Mouse (Mus musculus) heart, postnatal 0 days (tissue): ENCODE results near the gene Olfr288. TPM values are rescaled to one million over a fixed set of nuclear protein-coding genes. Genes with fewer than 3 reads are reported as not detected.

Experiments used
- ATAC-seq: fragments of 200-750 bp; cut with Nextera tagmentation; 2 replicates; pipeline ENCODE4 v1.8.0; 2017; ENCODE audit warnings: low read depth, moderate number of reproducible peaks, moderate library complexity; ENCODE audit not compliant: insufficient read depth
- DNase-seq: peaks from one replicate; pipeline ENCODE4 v3.0.0-alpha.2; 2016; ENCODE audit warnings: low spot score
- H3K27ac ChIP-seq: fragments of 300-500 bp; sonication (generic); 2 replicates; pipeline ENCODE4 v1.5.1; 2014; ENCODE audit warnings: low read depth, mild to moderate bottlenecking
- H3K27me3 ChIP-seq: fragments of 300-500 bp; sonication (generic); 2 replicates; pipeline ENCODE4 v1.6.1; 2014; ENCODE audit warnings: low read length, mixed read lengths; ENCODE audit not compliant: control insufficient read depth, insufficient read depth
- H3K36me3 ChIP-seq: fragments of 300-500 bp; sonication (generic); replicated peaks from 2 replicates; pipeline ENCODE4 v1.6.1; 2014; ENCODE audit warnings: low read length, mixed read lengths; ENCODE audit not compliant: control insufficient read depth, insufficient read depth
- H3K4me1 ChIP-seq: fragments of 300-500 bp; sonication (generic); 2 replicates; pipeline ENCODE4 v1.6.1; 2014; ENCODE audit warnings: antibody characterized with exemption; ENCODE audit not compliant: control insufficient read depth, insufficient read depth
- H3K4me2 ChIP-seq: fragments of 300-500 bp; sonication (generic); 2 replicates; pipeline ENCODE4 v1.6.1; 2014; ENCODE audit warnings: low read depth, mild to moderate bottlenecking, low read length, moderate library complexity
- H3K4me3 ChIP-seq: fragments of 300-500 bp; sonication (generic); 2 replicates; pipeline ENCODE4 v1.5.1; 2014; ENCODE audit warnings: low read depth, low read length
- H3K9ac ChIP-seq: fragments of 300-500 bp; sonication (generic); replicated peaks from 2 replicates; pipeline ENCODE4 v1.6.1; 2014; ENCODE audit warnings: low read depth, low read length, mixed read lengths
- H3K9me3 ChIP-seq: fragments of 300-500 bp; sonication (generic); replicated peaks from 2 replicates; pipeline ENCODE4 v1.6.1; 2016; ENCODE audit warnings: low read length; ENCODE audit not compliant: control insufficient read depth
- CTCF ChIP-seq: IDR thresholded peaks from 2 replicates; pipeline ENCODE4 v1.5.1; 2016; ENCODE audit warnings: antibody characterized with exemption, control low read depth, low read depth
- EP300 ChIP-seq: IDR thresholded peaks from 2 replicates; pipeline ENCODE4 v1.6.1; 2016; ENCODE audit warnings: antibody characterized with exemption, low read depth
- WGBS: fragments of 180-500 bp; shearing (Covaris S2); extraction: QIAGEN DNeasy Blood & Tissue Kit; methylation state at CpG from one replicate; pipeline ENCODE4 v1.1.7; 2014; 5-methylcytosine and 5-hydroxymethylcytosine counted together
- polyA plus RNA-seq: library from polyadenylated mRNA; unstranded; fragments of >200 nt; fragmentation: Nextera tagmentation; extraction: Ambion mirVana; gene quantifications from 2 replicates; pipeline ENCODE4 v1.2.1, GENCODE M21; 2015
- total RNA-seq: library from RNA; depleted of rRNA; stranded (reverse); fragments of >200 nt; gene quantifications from 2 replicates; pipeline ENCODE4 v1.2.3, GENCODE M21; 2014; ENCODE audit warnings: low replicate concordance; rRNA removed

Olfr288 gene
- total RNA-seq, result not detected in 2 replicates
- not detected in 2 replicates for polyA plus RNA-seq

DNA sequence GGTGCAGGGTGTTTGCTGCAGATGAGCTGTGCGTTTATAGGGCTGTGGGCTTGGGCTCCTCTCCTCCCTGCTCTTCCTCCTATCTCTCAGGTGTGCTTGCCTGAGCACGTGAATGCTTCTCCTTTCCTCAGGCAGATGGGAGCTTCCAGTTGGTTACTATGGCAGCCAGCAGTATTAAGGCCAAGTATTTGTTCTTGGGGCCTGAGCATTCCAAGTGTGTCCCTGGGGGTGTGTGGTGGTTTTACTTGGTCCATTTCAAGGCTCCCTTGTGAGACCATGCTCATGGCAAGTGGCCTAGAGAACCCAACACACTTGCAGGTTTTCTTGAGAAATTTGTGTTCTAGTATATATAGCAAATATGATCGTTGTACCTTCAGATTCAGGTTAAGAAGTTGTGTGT lies at the start of gene Olfr288:
TSS of gene Olfr288 (minus strand) at position 101 of the 400 bp plus-strand sequence.
- no peak within 1 kb of the TSS for H3K4me2 ChIP-seq
- no peak within 1 kb of the TSS for H3K4me3 ChIP-seq
- no peaks in the 10 kb centered on the region for H3K27me3 ChIP-seq
- WGBS, result 63% methylated on average over 3 of the region's 3 CpGs
- H3K27ac ChIP-seq, result no peak within 1 kb of the TSS
- no peak for TF ChIP-seq EP300
- TF ChIP-seq CTCF, result no peak
- no peaks in the 10 kb centered on the region for H3K36me3 ChIP-seq
- DNase-seq (no peak), ATAC-seq (no peak)
- no peak within 1 kb of the TSS for H3K9ac ChIP-seq
- H3K9me3 ChIP-seq, result 0 out of 2 replicates have a peak, but pooled peaks cover 2% of the 10 kb centered on the region
- H3K4me1 ChIP-seq, result no peaks in the 10 kb centered on the region

- DNase-seq, result no peak
- Histone ChIP-seq H3K9me3 (no peaks in the 10 kb centered on the region), H3K27me3 (no peaks in the 10 kb centered on the region), H3K4me1 (no peaks in the 10 kb centered on the region), H3K9ac (no peak overlapping the region), H3K36me3 (no peaks in the 10 kb centered on the region), H3K4me3 (no peak overlapping the region), H3K27ac (no peak overlapping the region), H3K4me2 (no peak overlapping the region)
- WGBS, result 78% methylated on average over 4 of the region's 4 CpGs
- no peak for TF ChIP-seq CTCF
- no peak for TF ChIP-seq EP300
- no peak for ATAC-seq
These were observed 40.1 kb upstream of the Olfr288 start for GRCm38 (mm10) chr15:98235442-98235841.

GRCm38 (mm10) chr15:98234350-98234749 lies 39.0 kb upstream of the Olfr288 start, which contains the start of gene Olfr286:
TSS of gene Olfr286 (minus strand) at chr15:98234450.
- WGBS, result 78% methylated on average over 4 of the region's 4 CpGs
- no peak for DNase-seq
- TF ChIP-seq EP300, result no peak
- no peak for TF ChIP-seq CTCF
- Histone ChIP-seq H3K9me3 (no peaks in the 10 kb centered on the region), H3K36me3 (no peaks in the 10 kb centered on the region), H3K27me3 (no peaks in the 10 kb centered on the region), H3K4me1 (no peaks in the 10 kb centered on the region), H3K27ac (no peak within 1 kb of the TSS), H3K4me3 (no peak within 1 kb of the TSS), H3K4me2 (no peak within 1 kb of the TSS), H3K9ac (no peak within 1 kb of the TSS)
- no peak for ATAC-seq

DNA sequence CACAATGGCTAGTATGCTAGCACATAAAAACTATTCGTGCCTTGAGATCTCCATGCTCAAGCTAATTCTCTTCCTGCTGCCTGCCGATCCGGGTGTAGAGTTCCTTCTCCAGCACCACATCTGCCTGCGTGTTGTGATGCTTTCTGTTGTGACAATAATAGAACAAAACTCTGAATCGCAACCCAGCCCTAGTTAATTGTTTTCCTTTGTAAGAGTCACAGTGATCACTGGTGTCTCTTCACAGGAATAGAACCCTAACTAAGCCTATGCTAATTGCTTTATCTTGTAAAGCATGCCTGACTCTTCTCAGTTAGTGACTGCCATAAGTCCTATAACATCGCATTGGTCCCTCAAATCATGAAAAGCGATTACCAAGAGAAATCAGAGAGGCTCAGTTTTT lies 30.8 kb upstream of the Olfr288 start:
- Histone ChIP-seq H3K27me3 (no peaks in the 10 kb centered on the region), H3K9me3 (no peaks in the 10 kb centered on the region), H3K9ac (no peak overlapping the region), H3K4me3 (no peak overlapping the region), H3K4me2 (no peak overlapping the region), H3K4me1 (no peaks in the 10 kb centered on the region), H3K27ac (no peak overlapping the region), H3K36me3 (no peaks in the 10 kb centered on the region)
- DNase-seq (no peak), ATAC-seq (no peak)
- TF ChIP-seq CTCF (no peak), EP300 (no peak)
- 72% methylated on average over 7 of the region's 7 CpGs for WGBS

DNA sequence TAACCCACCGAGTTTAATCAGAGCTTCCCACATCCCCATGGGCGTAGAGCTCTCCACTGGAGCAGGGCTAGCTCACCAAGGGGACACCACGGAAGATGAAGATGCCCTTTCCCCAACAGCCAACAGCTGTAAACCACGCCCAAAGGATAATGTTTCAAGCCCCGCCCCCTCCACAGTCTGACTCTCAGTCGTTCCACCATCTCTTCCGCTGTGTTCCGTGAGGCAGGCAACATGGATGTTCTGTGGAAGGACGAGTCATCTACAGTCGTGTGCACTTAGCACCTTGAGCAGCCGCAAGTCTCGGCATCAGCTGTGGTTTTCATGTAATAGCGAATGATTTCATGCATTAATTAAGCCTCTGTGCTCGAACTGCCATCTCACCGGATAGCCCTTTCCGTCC lies 30.3 kb upstream of the Olfr288 start:
- no peaks in the 10 kb centered on the region for H3K9me3 ChIP-seq
- H3K36me3 ChIP-seq, result no peaks in the 10 kb centered on the region
- TF ChIP-seq CTCF, result no peak
- TF ChIP-seq EP300, result no peak
- H3K27ac ChIP-seq, result no peak overlapping the region
- DNase-seq (no peak), ATAC-seq (no peak)
- H3K4me3 ChIP-seq, result no peak overlapping the region
- no peaks in the 10 kb centered on the region for H3K4me1 ChIP-seq
- H3K4me2 ChIP-seq, result no peak overlapping the region
- no peak overlapping the region for H3K9ac ChIP-seq
- WGBS, result 50% methylated on average over 16 of the region's 16 CpGs
- H3K27me3 ChIP-seq, result no peaks in the 10 kb centered on the region

GRCm38 (mm10) chr15:98222377-98222776 lies 27.0 kb upstream of the Olfr288 start:
- DNase-seq (no peak), ATAC-seq (no peak)
- H3K4me1 ChIP-seq, result no peaks in the 10 kb centered on the region
- H3K36me3 ChIP-seq, result no peaks in the 10 kb centered on the region
- H3K4me3 ChIP-seq, result no peak overlapping the region
- no peak overlapping the region for H3K4me2 ChIP-seq
- H3K9ac ChIP-seq, result no peak overlapping the region
- H3K27me3 ChIP-seq, result no peaks in the 10 kb centered on the region
- no peak overlapping the region for H3K27ac ChIP-seq
- TF ChIP-seq EP300 (no peak), CTCF (no peak)
- no peaks in the 10 kb centered on the region for H3K9me3 ChIP-seq
